Mouse (Mus musculus) bone marrow, adult 2 months (tissue): ENCODE results near the gene Hadhb.

Source experiments
- CTCF ChIP-seq: fragments of 200-500 bp; IDR thresholded peaks from 2 replicates; pipeline ENCODE4 v1.5.1; 2011; ENCODE audit warnings: low read length, control low read depth; ENCODE audit not compliant: control insufficient read depth, insufficient read depth
- POLR2A ChIP-seq: fragments of 200-500 bp; IDR thresholded peaks from 2 replicates; pipeline ENCODE4 v1.6.1; 2011; ENCODE audit warnings: low read depth, mild to moderate bottlenecking, control low read depth, low read length, borderline replicate concordance; ENCODE audit not compliant: control insufficient read depth

- TF ChIP-seq CTCF (no peak), POLR2A (no peak)
Measured at GRCm38 (mm10) chr5:30126756-30127155, 28.3 kb upstream of the Hadhb start.
